Mouse (Mus musculus): ENCODE results near the gene Pias1. TPM values are rescaled to one million over a fixed set of nuclear protein-coding genes. Genes with fewer than 3 reads are reported as not detected.

Pias1 gene
- total RNA-seq (2021): 10 to 100 TPM; 22.6 to 29.4 TPM

DNA sequence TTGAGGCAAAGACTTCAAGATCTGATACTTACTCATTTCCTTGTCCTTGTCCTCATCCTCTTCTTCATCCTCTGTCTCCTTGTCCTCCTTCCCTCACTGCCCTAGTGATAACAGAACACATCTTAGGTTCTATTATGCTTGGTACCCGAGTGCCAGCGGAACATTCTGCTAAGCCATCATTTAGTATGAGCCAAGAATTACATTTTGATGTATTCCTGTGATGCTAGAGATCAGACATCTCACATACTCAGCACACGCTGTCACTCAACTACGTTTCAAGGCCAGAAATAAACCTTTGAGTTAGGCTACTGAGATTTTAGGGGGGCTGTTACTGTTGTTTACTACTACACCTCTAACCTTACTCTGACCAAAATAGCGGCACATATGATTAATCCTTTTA lies at the start of gene Pias1:
TSS of gene Pias1 (minus strand) at position 101 of the 400 bp plus-strand sequence.
- intact Hi-C loops (cut with DNase I): no loop called here

DNA sequence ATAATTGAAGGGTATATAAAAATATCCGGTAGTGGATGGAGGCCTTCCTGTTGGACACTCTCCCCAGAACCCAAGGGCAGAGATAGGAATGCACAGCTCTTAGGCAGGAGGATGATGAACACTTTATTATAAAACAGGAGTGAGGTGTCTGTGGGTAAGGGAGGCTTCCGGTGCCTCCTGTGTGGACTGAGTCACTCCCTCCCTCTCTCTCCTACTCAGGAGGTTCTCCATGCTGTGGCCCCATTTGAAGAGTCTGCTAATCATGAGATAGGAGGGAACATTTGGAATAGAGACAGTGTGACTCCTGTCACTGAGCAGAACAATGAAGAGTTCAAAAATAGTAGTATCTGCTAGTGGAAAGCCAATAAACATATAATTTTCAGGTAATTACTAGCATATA lies 47.7 kb upstream of the Pias1 start:
- intact Hi-C loops (cut with DNase I): no loop called here
- no peak for DNase-seq

More for the DNA sequence above, at the start of gene Pias1:
- no peak for DNase-seq

DNA sequence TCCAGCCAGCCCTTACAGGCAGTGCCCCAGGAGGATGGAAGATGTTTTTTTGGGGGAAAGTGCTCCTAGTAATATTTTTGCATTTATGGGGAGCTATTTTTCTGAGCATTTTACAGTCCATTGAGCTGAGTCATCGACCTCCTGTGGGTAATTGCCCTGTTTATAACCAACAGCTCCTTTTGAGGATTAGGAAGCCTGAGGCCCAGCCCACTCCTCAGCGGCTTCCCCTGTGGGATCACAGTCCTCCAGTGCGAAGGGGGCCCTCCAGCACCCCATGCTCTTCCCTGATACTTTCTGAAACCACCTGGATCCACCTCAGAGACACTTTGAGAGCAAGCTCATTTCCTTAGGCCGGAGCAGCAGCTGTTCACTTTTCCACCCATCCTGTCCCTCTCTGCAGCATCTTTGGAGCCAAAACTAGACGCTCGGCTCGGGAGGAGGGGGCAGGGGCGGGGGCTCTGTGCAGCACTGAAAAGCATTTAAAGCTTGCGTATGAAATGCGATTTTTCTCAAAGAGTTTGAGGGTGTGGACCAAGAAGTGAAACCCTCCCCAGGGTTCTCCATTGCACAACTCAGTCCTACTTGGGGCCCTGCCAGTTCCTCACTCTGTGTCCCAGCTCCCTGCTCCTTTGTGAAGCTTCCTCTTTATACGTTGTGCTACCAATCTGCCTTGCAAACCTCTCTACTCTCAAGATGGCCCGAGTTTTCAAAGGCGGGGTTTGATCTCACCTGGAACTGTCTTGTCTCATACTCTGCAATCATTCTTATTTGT lies 43.5 kb upstream of the Pias1 start:
- intact Hi-C loops (cut with DNase I): no loop called here
- DNase-seq: peak; percentile 78 to 80

GRCm38 (mm10) chr9:63022486-63022885 lies 34.8 kb upstream of the Pias1 start:
- intact Hi-C loops (cut with DNase I): no loop called here
- no peak for DNase-seq

- intact Hi-C loops (cut with DNase I): no loop called here
These were observed 19.6 kb upstream of the Pias1 start for GRCm38 (mm10) chr9:63007371-63007770.

GRCm38 (mm10) chr9:63006081-63006820 lies 18.5 kb upstream of the Pias1 start:
- intact Hi-C loops (cut with DNase I): no loop called here
- DNase-seq: no peak

More at GRCm38 (mm10) chr9:63007371-63007770, 19.6 kb upstream of the Pias1 start:
- no peak for DNase-seq

DNA sequence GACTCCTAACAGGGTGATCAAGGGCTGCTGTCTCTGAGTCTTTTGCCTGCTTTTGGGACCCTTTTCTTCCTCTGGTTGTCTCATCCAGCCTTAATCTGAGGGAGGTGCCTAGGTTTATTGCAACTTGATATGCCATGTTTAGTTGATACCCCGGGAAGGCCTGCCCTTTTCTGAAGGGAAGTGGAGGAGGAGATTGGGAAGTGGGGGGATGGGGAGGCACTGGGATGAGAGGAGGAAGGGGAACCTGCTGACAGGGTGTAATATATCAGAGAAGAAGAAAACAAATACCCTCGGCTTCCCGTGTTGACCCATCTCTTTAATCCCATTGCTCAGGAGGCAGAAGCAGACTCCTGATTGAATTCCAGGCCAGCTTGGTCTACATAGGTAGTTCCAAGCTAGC lies 10.8 kb upstream of the Pias1 start:
- DNase-seq: peak in 1 of 2 experiments; percentile 10
- intact Hi-C loops (cut with DNase I): no loop called here

GRCm38 (mm10) chr9:62997626-62998025 lies 9.9 kb upstream of the Pias1 start:
- intact Hi-C loops (cut with DNase I): no loop called here
- no peak for DNase-seq

DNA sequence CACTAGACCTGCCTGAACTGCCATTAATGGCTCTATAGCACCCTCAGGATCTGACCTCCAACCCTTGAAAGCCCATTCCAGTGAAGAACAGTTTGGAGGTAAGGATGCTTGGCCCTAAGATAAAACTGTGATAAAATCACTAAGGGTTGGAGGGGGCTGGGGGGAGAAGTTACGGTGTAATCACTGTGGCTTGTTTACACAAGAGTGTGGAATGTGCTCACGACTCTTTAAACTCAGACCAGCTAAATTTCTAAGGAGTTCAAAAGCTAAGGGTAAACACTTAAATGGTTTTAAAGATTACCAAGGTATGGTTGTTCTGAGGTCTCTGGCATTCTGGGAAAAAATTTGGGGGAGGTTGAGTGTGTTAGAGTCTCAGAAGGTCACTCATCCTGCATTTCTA lies 7.5 kb upstream of the Pias1 start:
- DNase-seq: no peak
- intact Hi-C loops (cut with DNase I): no loop called here

GRCm38 (mm10) chr9:62990134-62990533 lies 2.4 kb upstream of the Pias1 start:
- DNase-seq: no peak
- intact Hi-C loops (cut with DNase I): no loop called here

- peak; percentile 97 to 98 for DNase-seq
- intact Hi-C loops (cut with DNase I): loop anchor here (2.0 to 5.0 kb wide), 3 partner anchors 48 to 144 kb away; no protein-coding TSS in a partner anchor
These were observed 6.9 kb downstream of the Pias1 start for GRCm38 (mm10) chr9:62980777-62981202.

- intact Hi-C loops (cut with DNase I): loop anchor here (2.0 to 5.0 kb wide), 3 partner anchors 48 to 145 kb away; no protein-coding TSS in a partner anchor
- peak in 1 of 2 experiments; percentile 40 for DNase-seq
These were observed 7.5 kb downstream of the Pias1 start for GRCm38 (mm10) chr9:62980162-62980776.

GRCm38 (mm10) chr9:62979461-62980161 lies 8.1 kb downstream of the Pias1 start:
- intact Hi-C loops (cut with DNase I): loop anchor here (2.0 to 5.0 kb wide), 3 partner anchors 47 to 145 kb away; no protein-coding TSS in a partner anchor
- DNase-seq: no peak

- intact Hi-C loops (cut with DNase I): no loop called here
- no peak for DNase-seq
These were observed 10.6 kb downstream of the Pias1 start for GRCm38 (mm10) chr9:62977152-62977551.

DNA sequence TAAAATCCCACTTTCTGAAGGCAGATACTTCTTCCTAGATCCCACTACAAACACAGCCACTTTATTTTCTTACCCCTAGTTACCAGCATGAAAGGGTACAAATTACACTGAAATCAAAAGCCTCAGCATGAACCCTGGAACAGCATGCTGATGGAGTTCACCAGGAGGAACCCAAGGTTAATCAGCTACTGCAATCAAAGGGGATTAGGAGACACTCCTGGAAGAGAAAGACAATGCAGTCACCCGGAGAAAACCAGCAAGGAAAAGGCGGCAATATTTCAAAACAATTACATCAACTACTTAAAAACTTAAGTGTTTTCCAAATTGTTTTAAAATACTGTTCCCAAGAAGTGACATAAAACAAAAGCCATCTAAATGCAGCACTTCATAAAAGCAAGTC lies 11.9 kb downstream of the Pias1 start:
- no peak for DNase-seq
- intact Hi-C loops (cut with DNase I): no loop called here

DNA sequence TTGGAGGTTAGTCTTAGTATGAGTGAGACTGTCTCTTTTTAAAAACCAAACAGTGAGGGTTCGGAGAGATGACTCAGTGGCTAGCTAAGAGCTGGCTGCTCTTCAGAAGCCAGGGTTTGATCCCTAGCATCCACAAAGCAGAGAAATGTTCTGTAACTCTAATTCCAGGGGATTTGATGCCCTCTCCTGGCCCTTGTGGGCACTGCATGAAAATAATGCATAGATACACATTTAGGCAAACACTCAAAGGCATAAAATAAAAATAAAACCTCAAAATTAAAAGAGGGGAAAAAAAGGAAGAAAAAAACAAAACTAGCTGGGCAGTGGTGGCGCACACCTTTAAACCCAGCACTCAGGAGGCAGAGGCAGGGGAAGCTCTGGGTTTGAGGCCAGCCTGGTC lies 13.3 kb downstream of the Pias1 start:
- peak in 1 of 2 experiments; percentile 39 for DNase-seq
- intact Hi-C loops (cut with DNase I): no loop called here

DNA sequence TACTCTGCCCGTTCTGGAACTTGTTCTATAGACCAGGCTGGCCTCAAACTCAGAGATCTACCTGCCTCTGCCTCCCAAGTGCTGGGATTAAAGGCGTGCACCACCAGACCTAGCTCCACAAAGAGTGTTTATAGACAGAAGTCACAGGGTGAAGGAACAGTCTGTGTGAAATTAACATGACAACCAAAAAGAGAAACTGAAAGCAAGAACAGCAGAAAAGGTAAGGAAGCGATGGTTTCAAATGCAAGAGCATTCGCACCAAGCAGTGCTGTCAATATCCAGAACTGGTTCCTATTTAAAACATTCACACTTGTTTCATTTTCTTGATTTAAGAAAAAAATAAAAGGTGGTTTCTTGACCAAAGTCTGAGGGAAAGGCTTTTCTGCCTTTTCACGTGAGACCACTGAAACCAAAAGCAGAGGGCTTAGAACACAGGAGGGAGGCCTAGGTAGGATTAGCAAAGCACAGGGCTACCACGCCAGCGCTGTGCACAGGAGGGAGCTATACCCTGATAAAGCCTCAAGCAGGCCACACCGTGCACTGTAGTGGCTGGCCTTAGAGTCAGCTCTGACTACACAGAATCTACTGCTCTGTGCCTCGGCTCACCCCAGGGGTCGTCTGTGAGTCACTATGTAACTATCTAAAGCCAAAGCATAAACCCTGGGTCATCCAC lies 15.5 kb downstream of the Pias1 start:
- intact Hi-C loops (cut with DNase I): loop anchor here (2.0 kb wide), 1 partner anchor 153 kb away; no protein-coding TSS in a partner anchor
- DNase-seq: peak; percentile 26 to 32

DNA sequence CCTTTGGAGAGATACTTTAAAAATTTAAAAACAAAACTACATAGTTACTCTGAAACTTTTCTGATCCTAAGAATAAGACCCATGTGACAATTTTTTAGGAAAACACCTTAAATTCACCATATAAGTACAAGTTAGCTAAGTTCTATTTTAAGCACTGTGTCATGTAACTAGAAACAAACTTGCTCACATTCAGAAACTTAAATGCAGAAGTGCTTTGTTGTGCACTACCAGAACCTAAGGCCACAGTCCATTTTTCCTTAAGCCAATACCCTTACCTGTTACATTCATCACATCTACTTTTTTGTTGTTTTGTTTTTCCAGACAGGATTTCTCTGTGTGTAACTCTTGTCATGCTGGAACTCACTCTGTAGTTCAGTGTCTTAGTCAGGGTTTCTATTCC lies 17.4 kb downstream of the Pias1 start:
- no peak for DNase-seq
- intact Hi-C loops (cut with DNase I): no loop called here

DNA sequence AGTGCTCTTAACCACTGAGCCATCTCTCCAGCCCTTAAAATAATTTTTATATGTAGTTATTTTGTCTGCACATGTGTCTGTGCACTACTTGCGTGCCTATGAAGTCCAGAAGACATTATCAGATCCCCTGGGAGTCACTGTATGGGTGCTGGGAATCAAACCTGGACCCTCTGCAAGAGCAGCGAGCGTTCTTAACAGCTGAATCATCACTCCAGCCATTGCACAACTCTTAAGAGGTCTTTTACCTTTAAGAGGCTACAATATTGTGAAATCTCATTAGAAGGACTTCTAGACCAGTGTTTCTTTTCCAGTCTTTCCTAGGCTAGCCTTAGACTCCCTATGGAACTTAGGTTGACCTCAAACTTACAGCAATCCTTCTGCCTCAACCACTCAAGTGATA lies 21.7 kb downstream of the Pias1 start:
- intact Hi-C loops (cut with DNase I): no loop called here
- DNase-seq: no peak

- intact Hi-C loops (cut with DNase I): no loop called here
- DNase-seq: no peak
These were observed 35.0 kb downstream of the Pias1 start for GRCm38 (mm10) chr9:62952713-62953112.

Measured in heart, postnatal 36 days (tissue).